Mouse (Mus musculus): ENCODE data around the gene Snap47. TPM values are rescaled to one million over a fixed set of nuclear protein-coding genes. Genes with fewer than 3 reads are reported as not detected.
A peak's percentile ranks its signal among the peaks of the same experiment; 100 is the strongest.

Snap47 gene
- polyA plus RNA-seq, 1 experiment from 2014 or later, result 142 TPM

GRCm38 (mm10) chr11:59393591-59393990 is 57.4 kb downstream of the Snap47 start:
- Histone ChIP-seq H3K4me1 (replicated peaks) (peaks cover 36% of the 10 kb centered on the region), H3K9ac (replicated peaks) (no peak overlapping the region), H3K36me3 (no peaks in the 10 kb centered on the region), H3K4me3 (replicated peaks) (no peak overlapping the region), H3K27me3 (no peaks in the 10 kb centered on the region), H3K9me3 (no peaks in the 10 kb centered on the region), H3K4me2 (peak overlapping the region; percentile 1; the same call in 1 of the 2 replicates), H3K27ac (peak overlapping the region; percentile 60)
- peak; percentile 84 for ATAC-seq (ENCODE audit: insufficient number of reproducible peaks, insufficient read depth, low FRiP score, low TSS enrichment, low read depth)
- 23% methylated on average over 9 of the region's 9 CpGs for WGBS

- no peaks in the 10 kb centered on the region for H3K36me3 ChIP-seq
- no peaks in the 10 kb centered on the region for H3K27me3 ChIP-seq
- no peaks in the 10 kb centered on the region for H3K9me3 ChIP-seq
- no peak for ATAC-seq (ENCODE audit: insufficient number of reproducible peaks, insufficient read depth, low FRiP score, low TSS enrichment, low read depth)
- no peak overlapping the region for H3K4me3 ChIP-seq (replicated peaks)
- WGBS, result 45% methylated on average over 6 of the region's 6 CpGs
- no peak overlapping the region for H3K9ac ChIP-seq (replicated peaks)
- peaks cover 29% of the 10 kb centered on the region for H3K4me1 ChIP-seq (replicated peaks)
- H3K27ac ChIP-seq, result 0 out of 2 replicates have a peak overlapping the region, but pooled peaks have one; percentile 20
- H3K4me2 ChIP-seq, result no peak overlapping the region
Measured at GRCm38 (mm10) chr11:59392300-59392699, 58.7 kb downstream of the Snap47 start.

- Histone ChIP-seq H3K9ac (replicated peaks) (no peak overlapping the region), H3K9me3 (no peaks in the 10 kb centered on the region), H3K4me3 (replicated peaks) (no peak overlapping the region), H3K4me2 (no peak overlapping the region), H3K27me3 (no peaks in the 10 kb centered on the region; the same call in 1 of the 2 replicates), H3K27ac (no peak overlapping the region), H3K36me3 (no peaks in the 10 kb centered on the region), H3K4me1 (replicated peaks) (peaks cover 37% of the 10 kb centered on the region)
- 65% methylated on average over 9 of the region's 9 CpGs for WGBS
- ATAC-seq (ENCODE audit: insufficient number of reproducible peaks, insufficient read depth, low FRiP score, low TSS enrichment, low read depth), result no peak
Measured at GRCm38 (mm10) chr11:59390470-59390869, 60.5 kb downstream of the Snap47 start.

GRCm38 (mm10) chr11:59389617-59390016 is 61.4 kb downstream of the Snap47 start:
- Histone ChIP-seq H3K4me2 (no peak overlapping the region), H3K27me3 (no peaks in the 10 kb centered on the region; the same call in 1 of the 2 replicates), H3K9me3 (no peaks in the 10 kb centered on the region), H3K9ac (replicated peaks) (no peak overlapping the region), H3K4me3 (replicated peaks) (no peak overlapping the region), H3K4me1 (replicated peaks) (peaks cover 43% of the 10 kb centered on the region), H3K27ac (no peak overlapping the region), H3K36me3 (no peaks in the 10 kb centered on the region)
- WGBS, result 65% methylated on average over 4 of the region's 4 CpGs
- ATAC-seq (ENCODE audit: insufficient number of reproducible peaks, insufficient read depth, low FRiP score, low TSS enrichment, low read depth), result no peak

GRCm38 (mm10) chr11:59388806-59389205 is 62.2 kb downstream of the Snap47 start:
- Histone ChIP-seq H3K4me2 (no peak overlapping the region), H3K36me3 (no peaks in the 10 kb centered on the region), H3K27me3 (peaks cover 4% of the 10 kb centered on the region; the same call in 1 of the 2 replicates), H3K27ac (no peak overlapping the region), H3K4me1 (replicated peaks) (peaks cover 43% of the 10 kb centered on the region), H3K4me3 (replicated peaks) (no peak overlapping the region), H3K9ac (replicated peaks) (no peak overlapping the region), H3K9me3 (no peaks in the 10 kb centered on the region)
- no peak for ATAC-seq (ENCODE audit: insufficient number of reproducible peaks, insufficient read depth, low FRiP score, low TSS enrichment, low read depth)
- 73% methylated on average over 4 of the region's 4 CpGs for WGBS

GRCm38 (mm10) chr11:59387471-59387870 is 63.5 kb downstream of the Snap47 start:
- Histone ChIP-seq H3K36me3 (no peaks in the 10 kb centered on the region), H3K27ac (no peak overlapping the region), H3K4me2 (peak overlapping the region; percentile 17; the same call in 1 of the 2 replicates), H3K9ac (replicated peaks) (0 out of 2 replicates have a peak overlapping the region, but pooled peaks have one; percentile 4), H3K9me3 (no peaks in the 10 kb centered on the region), H3K4me1 (replicated peaks) (peaks cover 39% of the 10 kb centered on the region), H3K4me3 (replicated peaks) (no peak overlapping the region), H3K27me3 (peaks cover 4% of the 10 kb centered on the region; the same call in 1 of the 2 replicates)
- 12% methylated on average over 4 of the region's 4 CpGs for WGBS
- ATAC-seq (ENCODE audit: insufficient number of reproducible peaks, insufficient read depth, low FRiP score, low TSS enrichment, low read depth), result no peak

- no peak overlapping the region for H3K4me3 ChIP-seq (replicated peaks)
- H3K36me3 ChIP-seq, result no peaks in the 10 kb centered on the region
- ATAC-seq (ENCODE audit: insufficient number of reproducible peaks, insufficient read depth, low FRiP score, low TSS enrichment, low read depth), result no peak
- 9% methylated on average over 8 of the region's 8 CpGs for WGBS
- peaks cover 39% of the 10 kb centered on the region for H3K4me1 ChIP-seq (replicated peaks)
- H3K27me3 ChIP-seq, result peaks cover 4% of the 10 kb centered on the region; the same call in 1 of the 2 replicates
- H3K9ac ChIP-seq (replicated peaks), result no peak overlapping the region
- no peak overlapping the region for H3K27ac ChIP-seq
- no peak overlapping the region for H3K4me2 ChIP-seq
- H3K9me3 ChIP-seq, result no peaks in the 10 kb centered on the region
Measured at GRCm38 (mm10) chr11:59385123-59385522, 65.9 kb downstream of the Snap47 start.

GRCm38 (mm10) chr11:59384441-59384959 is 66.5 kb downstream of the Snap47 start:
- peaks cover 4% of the 10 kb centered on the region; the same call in 1 of the 2 replicates for H3K27me3 ChIP-seq
- no peak overlapping the region for H3K9ac ChIP-seq (replicated peaks)
- peaks cover 39% of the 10 kb centered on the region for H3K4me1 ChIP-seq (replicated peaks)
- H3K9me3 ChIP-seq, result no peaks in the 10 kb centered on the region
- 0 out of 2 replicates have a peak overlapping the region, but pooled peaks have one; percentile 8 for H3K4me2 ChIP-seq
- 12% methylated on average over 7 of the region's 7 CpGs for WGBS
- no peaks in the 10 kb centered on the region for H3K36me3 ChIP-seq
- H3K27ac ChIP-seq, result peak overlapping the region; percentile 72
- no peak for ATAC-seq (ENCODE audit: insufficient number of reproducible peaks, insufficient read depth, low FRiP score, low TSS enrichment, low read depth)
- no peak overlapping the region for H3K4me3 ChIP-seq (replicated peaks)

GRCm38 (mm10) chr11:59379547-59379946 is 71.4 kb downstream of the Snap47 start:
- ATAC-seq (ENCODE audit: insufficient number of reproducible peaks, insufficient read depth, low FRiP score, low TSS enrichment, low read depth), result no peak
- no peak overlapping the region for H3K4me2 ChIP-seq
- no peak overlapping the region for H3K4me3 ChIP-seq (replicated peaks)
- peaks cover 10% of the 10 kb centered on the region for H3K4me1 ChIP-seq (replicated peaks)
- no peak overlapping the region for H3K9ac ChIP-seq (replicated peaks)
- no peaks in the 10 kb centered on the region for H3K9me3 ChIP-seq
- no peaks in the 10 kb centered on the region for H3K36me3 ChIP-seq
- no peak overlapping the region for H3K27ac ChIP-seq
- 0 out of 2 replicates have a peak, but pooled peaks cover 4% of the 10 kb centered on the region for H3K27me3 ChIP-seq

GRCm38 (mm10) chr11:59377999-59378398 is 73.0 kb downstream of the Snap47 start:
- no peak for ATAC-seq (ENCODE audit: insufficient number of reproducible peaks, insufficient read depth, low FRiP score, low TSS enrichment, low read depth)
- Histone ChIP-seq H3K4me3 (replicated peaks) (no peak overlapping the region), H3K36me3 (no peaks in the 10 kb centered on the region), H3K4me1 (replicated peaks) (no peaks in the 10 kb centered on the region), H3K4me2 (no peak overlapping the region), H3K9ac (replicated peaks) (no peak overlapping the region), H3K27ac (0 out of 2 replicates have a peak overlapping the region, but pooled peaks have one; percentile 14), H3K27me3 (no peaks in the 10 kb centered on the region), H3K9me3 (no peaks in the 10 kb centered on the region)
- WGBS, result 82% methylated on average over 3 of the region's 3 CpGs

GRCm38 (mm10) chr11:59375475-59375874 is 75.5 kb downstream of the Snap47 start, which contains the start of gene Prss38:
TSS of gene Prss38 (minus strand) at chr11:59375657.
- no peak within 1 kb of the TSS for H3K4me3 ChIP-seq (replicated peaks)
- no peak within 1 kb of the TSS for H3K4me2 ChIP-seq
- ATAC-seq (ENCODE audit: insufficient number of reproducible peaks, insufficient read depth, low FRiP score, low TSS enrichment, low read depth), result no peak
- H3K9me3 ChIP-seq, result no peaks in the 10 kb centered on the region
- WGBS, result 82% methylated on average over 16 of the region's 16 CpGs
- H3K4me1 ChIP-seq (replicated peaks), result no peaks in the 10 kb centered on the region
- H3K36me3 ChIP-seq, result no peaks in the 10 kb centered on the region
- no peaks in the 10 kb centered on the region for H3K27me3 ChIP-seq
- H3K9ac ChIP-seq (replicated peaks), result no peak within 1 kb of the TSS
- no peak within 1 kb of the TSS for H3K27ac ChIP-seq

- no peak overlapping the region for H3K9ac ChIP-seq (replicated peaks)
- WGBS, result 77% methylated on average over 11 of the region's 11 CpGs
- no peaks in the 10 kb centered on the region; the same call in 1 of the 2 replicates for H3K27me3 ChIP-seq
- ATAC-seq (ENCODE audit: insufficient number of reproducible peaks, insufficient read depth, low FRiP score, low TSS enrichment, low read depth), result no peak
- no peaks in the 10 kb centered on the region for H3K9me3 ChIP-seq
- H3K4me1 ChIP-seq (replicated peaks), result peaks cover 19% of the 10 kb centered on the region
- no peak overlapping the region for H3K27ac ChIP-seq
- no peak overlapping the region for H3K4me2 ChIP-seq
- H3K36me3 ChIP-seq, result no peaks in the 10 kb centered on the region
- no peak overlapping the region for H3K4me3 ChIP-seq (replicated peaks)
Measured at GRCm38 (mm10) chr11:59369848-59370247, 81.1 kb downstream of the Snap47 start.
